Mouse (Mus musculus) spleen, adult 2 months (tissue): ENCODE data around the gene Prrxl1.

Experiments
- CTCF ChIP-seq: fragments of 200-500 bp; IDR thresholded peaks from 2 replicates; pipeline ENCODE4 v1.5.1; 2011; ENCODE audit warnings: mild to moderate bottlenecking, inconsistent platforms; ENCODE audit not compliant: insufficient read depth, insufficient read length, insufficient replicate concordance; ENCODE audit errors: extremely low read depth
- POLR2A ChIP-seq: fragments of 200-500 bp; IDR thresholded peaks from 2 replicates; pipeline ENCODE4 v1.6.1; 2011; ENCODE audit warnings: low read depth, low read length, inconsistent platforms

GRCm38 (mm10) chr14:32678565-32678964, 79.4 kb downstream of the Prrxl1 start:
- TF ChIP-seq POLR2A (no peak), CTCF (no peak)
